Mouse (Mus musculus) kidney, adult 11 months (tissue): Measurements from ENCODE around the gene H2-Eb1.
A peak's percentile ranks its signal among the peaks of the same experiment; 100 is the strongest.

Experiments
- DNase-seq: peaks from one replicate; pipeline ENCODE4 v3.0.0; 2022

Gene H2-Eb1

GRCm38 (mm10) chr17:34305380-34306030 is at the start of gene H2-Eb1:
TSS of gene H2-Eb1 (plus strand) at chr17:34305867.
- peak; percentile 89 for DNase-seq

- DNase-seq, result no peak
Measured at GRCm38 (mm10) chr17:34256501-34256900, 49.2 kb upstream of the H2-Eb1 start.

GRCm38 (mm10) chr17:34257594-34258375 is 47.9 kb upstream of the H2-Eb1 start, which contains the start of gene H2-Ab1:
TSS of gene H2-Ab1 (plus strand) at chr17:34257689.
- peak; percentile 71 for DNase-seq

- DNase-seq, result no peak
Measured at GRCm38 (mm10) chr17:34260551-34260950, 45.1 kb upstream of the H2-Eb1 start.

GRCm38 (mm10) chr17:34261502-34261901 is 44.2 kb upstream of the H2-Eb1 start:
- DNase-seq, result peak; percentile 72

- peak; percentile 62 for DNase-seq
Measured at GRCm38 (mm10) chr17:34263068-34263467, 42.6 kb upstream of the H2-Eb1 start.

DNA sequence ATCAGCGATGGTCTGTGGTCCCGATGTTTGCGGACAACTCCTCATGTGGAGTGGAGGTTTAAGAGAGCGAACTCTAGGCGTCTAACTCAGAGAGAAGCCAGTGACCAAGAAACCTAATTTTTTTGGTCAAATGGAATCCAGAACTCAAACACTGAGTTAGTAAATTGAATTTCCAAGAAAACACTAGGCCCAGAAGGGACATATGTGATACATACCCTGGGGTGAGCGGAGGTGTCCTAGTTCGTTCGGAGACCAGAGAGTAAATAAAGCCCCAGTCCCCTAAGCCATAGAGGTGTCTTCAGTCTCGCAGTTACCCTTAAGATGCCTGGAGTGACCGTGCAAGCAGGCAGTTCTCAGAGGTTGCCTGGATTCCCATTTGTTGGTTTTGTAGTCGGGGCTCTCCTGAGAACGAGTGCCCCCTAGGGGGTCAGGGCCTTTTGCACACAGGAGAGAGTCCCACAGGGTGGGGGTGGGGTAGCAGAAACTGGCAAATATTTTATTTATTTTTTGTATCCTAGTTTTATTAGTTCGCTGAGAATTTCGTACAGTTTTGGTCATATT is 41.8 kb upstream of the H2-Eb1 start:
- no peak for DNase-seq

GRCm38 (mm10) chr17:34264452-34265351 is 41.0 kb upstream of the H2-Eb1 start:
- DNase-seq, result no peak

- DNase-seq, result no peak
Measured at GRCm38 (mm10) chr17:34268262-34268661, 37.4 kb upstream of the H2-Eb1 start.

GRCm38 (mm10) chr17:34268748-34269147 is 36.9 kb upstream of the H2-Eb1 start:
- DNase-seq, result no peak

DNA sequence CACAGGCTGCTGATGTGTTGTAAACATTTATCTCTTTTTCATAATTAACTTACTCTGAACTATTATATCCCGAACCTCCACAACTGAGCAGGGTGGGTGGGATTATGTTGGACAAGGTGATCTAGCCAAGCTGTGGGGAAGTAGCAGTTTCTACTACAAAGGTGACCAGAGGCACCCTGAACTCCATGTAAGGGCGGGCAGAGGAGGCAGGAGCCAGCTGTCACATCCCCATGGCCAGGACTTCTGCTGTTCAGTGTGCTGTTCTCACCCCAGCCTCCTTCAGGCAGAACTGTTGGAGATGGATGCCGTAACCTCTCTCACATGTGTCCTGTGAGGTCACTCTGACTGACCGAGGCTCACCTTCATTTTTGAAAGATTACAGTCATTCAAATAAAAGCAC is 35.9 kb upstream of the H2-Eb1 start:
- no peak for DNase-seq

DNA sequence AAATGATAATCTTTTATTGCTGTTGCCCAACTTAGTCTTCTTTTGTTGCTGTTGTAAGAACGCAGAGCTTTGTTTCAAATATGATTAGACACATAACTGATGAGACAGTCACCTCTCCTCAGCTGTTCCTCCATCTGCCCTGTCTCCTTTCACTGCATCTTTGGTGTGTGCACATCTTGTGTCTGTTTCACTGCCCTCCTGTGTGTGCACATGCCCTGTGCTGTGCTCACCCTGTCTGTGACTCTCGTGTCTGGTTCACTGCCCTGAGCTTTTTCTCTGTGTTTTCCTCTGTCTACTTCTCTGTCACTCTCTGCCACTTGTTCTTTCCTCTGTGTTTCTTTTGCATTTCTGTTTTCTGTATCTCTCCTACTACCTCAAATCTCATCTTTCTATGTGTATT is 35.4 kb upstream of the H2-Eb1 start:
- no peak for DNase-seq

DNA sequence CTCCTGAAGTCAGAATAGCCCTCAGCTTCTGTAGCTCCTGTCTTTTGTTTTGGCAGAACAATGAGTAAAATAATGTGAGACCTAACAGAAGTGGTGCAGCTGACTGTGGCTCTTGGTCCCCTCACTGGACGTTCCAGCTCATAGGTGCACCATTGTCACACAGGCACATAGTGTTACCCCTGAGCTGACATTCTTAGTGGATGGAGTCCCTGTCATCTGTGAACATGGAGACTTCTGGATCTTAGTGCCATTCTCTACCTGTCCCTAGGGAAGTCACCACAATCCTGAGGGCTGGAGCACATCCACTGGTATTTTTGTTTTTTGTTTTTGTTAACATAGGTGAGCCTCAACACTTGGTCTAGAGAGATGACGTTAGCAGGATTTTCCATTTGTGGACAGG is 34.7 kb upstream of the H2-Eb1 start:
- DNase-seq, result no peak

DNA sequence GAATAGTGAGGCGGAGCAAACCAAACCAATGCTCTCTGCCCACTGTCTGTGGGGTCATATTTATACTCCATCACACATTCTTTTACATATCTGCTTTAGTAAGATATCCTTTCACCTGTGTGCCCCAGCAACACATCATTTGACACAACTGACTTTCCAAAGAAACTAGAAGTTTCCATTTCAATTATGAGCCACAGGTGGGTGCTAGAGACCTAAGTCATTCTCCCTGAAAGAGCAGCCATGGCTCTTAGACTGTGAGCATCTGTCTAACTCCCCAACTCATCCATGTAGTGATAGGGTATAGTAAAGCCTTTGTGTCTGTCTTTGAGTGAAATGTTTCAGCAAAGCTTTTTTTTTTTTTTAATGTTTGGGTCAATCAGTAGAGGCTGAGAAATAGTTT is 33.6 kb upstream of the H2-Eb1 start:
- DNase-seq, result no peak

DNA sequence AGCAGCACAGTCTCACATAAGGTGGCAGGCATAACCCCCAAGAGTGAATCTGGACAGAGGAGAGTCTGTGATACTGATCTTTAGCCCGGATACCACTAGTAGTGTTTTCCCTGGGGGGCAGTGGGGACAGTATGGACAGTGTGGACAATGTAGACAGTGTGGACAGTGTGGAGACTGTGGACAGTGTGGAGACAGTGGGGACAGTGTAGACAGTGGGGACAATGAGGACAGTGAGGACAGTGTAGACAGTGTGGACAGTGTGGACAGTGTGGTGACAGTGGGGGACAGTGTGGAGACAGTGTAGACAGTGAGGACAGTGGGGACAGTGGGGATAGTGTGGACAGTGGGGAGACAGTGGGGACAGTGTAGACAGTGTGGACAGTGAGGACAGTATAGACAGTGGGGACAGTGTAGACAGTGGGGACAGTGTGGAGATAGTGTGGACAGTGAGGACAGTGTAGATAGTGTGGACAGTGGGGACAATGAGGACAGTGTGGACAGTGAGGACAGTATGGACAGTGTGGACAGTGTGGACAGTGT is 25.1 kb upstream of the H2-Eb1 start:
- no peak for DNase-seq

DNA sequence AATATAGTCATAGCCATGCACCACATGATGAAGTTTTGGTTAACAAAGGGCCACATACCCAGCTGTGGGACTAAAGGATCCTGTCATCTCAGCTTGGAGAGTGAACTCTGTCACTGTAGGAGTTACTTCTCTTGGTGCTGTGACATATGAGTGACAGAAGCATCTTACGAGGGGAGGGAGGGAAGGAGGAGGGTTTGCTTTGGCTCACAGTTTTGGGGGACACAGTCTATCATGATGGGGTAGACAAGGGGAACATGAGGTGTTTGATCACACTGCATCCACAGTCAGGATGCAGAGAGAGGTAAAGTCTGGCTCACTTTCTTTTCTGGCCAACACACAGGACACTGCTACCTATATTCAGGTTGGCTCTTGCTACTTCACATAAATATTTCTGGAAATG is 23.8 kb upstream of the H2-Eb1 start:
- no peak for DNase-seq

- no peak for DNase-seq
Measured at GRCm38 (mm10) chr17:34285371-34285770, 20.3 kb upstream of the H2-Eb1 start.

- no peak for DNase-seq
Measured at GRCm38 (mm10) chr17:34285848-34286247, 19.8 kb upstream of the H2-Eb1 start.

DNA sequence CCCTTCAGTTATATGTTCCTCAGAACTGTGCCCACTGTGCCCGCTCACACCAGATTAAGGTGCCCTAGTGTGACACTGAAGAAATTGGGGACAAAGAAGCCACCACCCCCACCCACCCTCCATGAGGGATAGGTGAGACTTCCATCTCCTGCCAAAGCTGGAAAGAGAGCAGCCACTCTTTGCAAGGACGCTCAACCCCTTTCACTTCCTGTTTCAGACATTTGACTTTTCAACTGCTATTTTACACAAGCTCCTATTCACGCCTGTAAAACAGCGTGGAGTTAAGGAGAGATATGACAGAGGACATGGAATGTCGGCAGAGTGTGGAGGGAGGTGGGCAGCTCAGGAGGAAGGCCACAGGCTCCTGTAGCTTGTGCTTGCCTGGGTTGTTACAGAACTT is 19.2 kb upstream of the H2-Eb1 start:
- no peak for DNase-seq

GRCm38 (mm10) chr17:34286999-34287398 is 18.7 kb upstream of the H2-Eb1 start:
- no peak for DNase-seq

- DNase-seq, result peak; percentile 87
Measured at GRCm38 (mm10) chr17:34287648-34288047, 18.0 kb upstream of the H2-Eb1 start, which contains the start of gene H2-Aa. TSS of gene H2-Aa (minus strand) at chr17:34287823.

- DNase-seq, result no peak
Measured at GRCm38 (mm10) chr17:34288131-34288530, 17.5 kb upstream of the H2-Eb1 start.

- peak; percentile 73 for DNase-seq
Measured at GRCm38 (mm10) chr17:34291609-34292008, 14.1 kb upstream of the H2-Eb1 start.
